Mouse (Mus musculus) layer of hippocampus, adult 9-11 months (tissue): Measurements from ENCODE around the gene Usp37.
"Not testable (repeated sequence)": the region's sequence is repeated elsewhere in the genome, so short reads cannot be mapped to it uniquely, and the experiment has no call there.

Experiments used
- DNase-seq: peaks from one replicate; pipeline ENCODE4 v3.0.0; 2022

The Usp37 gene

DNA sequence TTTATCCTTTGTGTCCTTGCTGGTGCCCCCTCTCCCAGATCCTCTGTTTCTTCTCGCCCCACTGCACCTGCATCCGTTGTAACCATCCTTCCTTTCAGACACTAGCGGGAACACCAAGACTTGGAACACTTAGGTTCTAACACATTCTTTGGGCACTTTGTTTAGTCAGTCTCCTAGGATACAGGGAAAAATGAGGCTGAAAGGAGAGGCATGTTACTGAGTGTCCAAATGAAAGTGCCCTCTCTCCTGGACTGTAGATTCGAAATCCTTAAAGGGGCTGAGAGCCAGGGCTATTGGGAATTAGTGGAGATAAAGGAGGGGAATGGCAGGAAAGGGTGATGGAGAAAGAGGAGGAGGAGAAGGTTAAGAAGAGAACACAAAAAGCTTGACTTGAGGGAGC lies at the start of gene Usp37:
TSS of gene Usp37 (minus strand) at position 101 of the 400 bp plus-strand sequence.
- no peak for DNase-seq

DNA sequence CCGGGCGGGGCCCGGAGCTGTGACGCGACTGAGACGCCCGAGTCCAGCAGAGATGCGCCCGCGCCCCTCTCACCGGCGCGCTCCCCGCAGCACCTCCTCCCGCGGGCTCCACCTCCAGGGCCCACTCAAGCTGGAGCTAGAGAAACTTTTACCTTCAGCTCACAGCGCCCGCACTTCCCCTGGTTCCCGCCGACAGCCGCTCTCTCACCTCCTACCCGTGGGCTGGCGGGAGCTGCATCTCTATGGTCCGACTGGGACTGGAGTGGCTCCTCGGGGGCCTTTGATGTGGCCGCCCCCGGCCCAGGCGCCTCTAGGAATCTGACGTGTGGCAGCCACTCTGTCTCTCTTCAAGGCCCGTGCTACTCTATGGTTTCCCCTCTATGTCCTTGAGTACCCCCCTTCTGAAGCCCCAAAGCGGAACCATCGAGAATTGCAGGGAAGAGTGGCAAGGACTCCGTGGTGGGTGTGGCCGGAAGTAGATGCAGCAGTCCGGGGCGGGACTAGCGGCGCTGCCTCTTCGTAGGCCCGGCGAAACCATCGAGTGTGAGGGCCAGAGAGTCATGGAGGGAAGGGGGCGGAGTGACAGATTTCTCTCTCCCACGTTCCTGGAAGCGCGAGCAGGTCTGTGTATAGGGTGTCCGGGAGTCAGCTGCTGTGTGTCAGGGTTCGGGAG lies 43.8 kb upstream of the Usp37 start, which contains the start of the genes Zfp142 and Bcs1l:
TSS of gene Zfp142 (minus strand) at position 474 of the 673 bp plus-strand sequence.
TSS of gene Bcs1l (plus strand) at position 517 of the 673 bp plus-strand sequence.
- DNase-seq: peak; percentile 99

DNA sequence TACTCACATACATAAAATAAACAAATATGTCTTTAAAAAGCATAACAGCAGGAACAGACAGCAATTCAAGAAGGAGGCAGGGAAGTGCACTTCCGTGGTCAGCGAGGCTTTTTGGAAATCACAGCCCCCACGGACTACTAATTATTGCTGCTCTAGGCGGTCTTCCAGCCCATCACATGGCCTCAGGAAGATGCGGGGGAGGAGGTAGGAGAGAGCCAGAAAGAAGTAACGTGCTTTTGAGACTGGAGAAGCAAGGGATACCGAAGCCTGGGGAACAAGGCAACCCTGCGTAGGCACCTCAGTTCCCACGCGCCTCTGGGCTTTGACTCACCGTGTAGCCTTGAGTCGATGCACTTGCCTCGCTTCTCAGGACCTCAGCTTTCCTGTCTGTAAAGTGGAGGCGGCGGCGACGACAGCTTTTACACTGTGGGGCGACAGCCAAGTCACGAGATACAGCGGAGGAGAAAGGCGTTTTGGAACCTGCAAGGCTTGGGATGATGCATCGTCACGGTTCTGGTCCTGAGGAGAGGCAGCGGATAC lies 43.2 kb upstream of the Usp37 start:
- peak; percentile 68 for DNase-seq

DNA sequence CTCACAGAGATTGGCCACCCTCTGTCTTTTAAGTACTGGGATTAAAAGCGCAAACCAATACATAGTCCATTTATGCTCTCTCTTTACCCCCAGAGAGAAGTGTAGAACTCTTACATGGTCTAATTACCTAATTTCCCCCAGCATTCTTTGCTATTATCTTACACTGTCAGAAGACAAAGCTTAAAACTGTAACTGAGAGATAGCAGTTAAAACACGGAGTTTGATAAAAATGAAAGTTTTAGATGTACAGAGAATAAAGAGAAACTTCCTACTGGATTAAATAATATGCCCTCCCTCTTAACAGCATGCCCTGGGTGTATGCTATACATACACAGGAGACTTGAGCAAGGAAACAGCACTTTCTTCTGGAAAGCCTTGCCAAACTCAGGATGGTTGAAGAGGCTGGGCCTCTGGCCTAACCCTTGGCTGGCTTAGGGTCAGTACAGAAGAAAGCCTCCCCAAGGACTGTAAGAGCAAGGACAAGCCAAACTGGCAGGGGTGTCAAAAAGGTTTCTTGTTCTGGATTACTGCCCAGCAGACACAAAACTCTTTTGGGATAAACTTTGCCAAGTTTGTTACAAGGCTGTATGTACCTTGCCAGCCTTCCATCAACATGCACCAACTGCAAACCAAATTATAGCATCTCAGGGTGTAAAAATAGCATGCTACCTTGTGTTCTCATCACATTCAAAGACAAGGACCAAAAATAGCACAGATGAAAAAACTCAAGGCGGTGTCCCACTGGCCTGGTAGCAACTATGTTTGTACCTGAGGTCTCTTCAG lies 40.7 kb upstream of the Usp37 start:
- DNase-seq: no peak

GRCm38 (mm10) chr1:74582621-74583020 lies 38.5 kb upstream of the Usp37 start:
- DNase-seq: no peak

- no peak for DNase-seq
Measured at GRCm38 (mm10) chr1:74569739-74570719, 25.9 kb upstream of the Usp37 start.

GRCm38 (mm10) chr1:74565834-74566233 lies 21.8 kb upstream of the Usp37 start:
- no peak for DNase-seq

- DNase-seq: no peak
Measured at GRCm38 (mm10) chr1:74559061-74559460, 15.0 kb upstream of the Usp37 start.

GRCm38 (mm10) chr1:74542451-74542961 lies 1.6 kb downstream of the Usp37 start, which contains the start of gene Plcd4:
Gene Plcd4, plus strand, starts transcription at chr1:74542888.
- DNase-seq: peak; percentile 19

GRCm38 (mm10) chr1:74538650-74539049 lies 5.4 kb downstream of the Usp37 start:
- DNase-seq: peak; percentile 84

DNA sequence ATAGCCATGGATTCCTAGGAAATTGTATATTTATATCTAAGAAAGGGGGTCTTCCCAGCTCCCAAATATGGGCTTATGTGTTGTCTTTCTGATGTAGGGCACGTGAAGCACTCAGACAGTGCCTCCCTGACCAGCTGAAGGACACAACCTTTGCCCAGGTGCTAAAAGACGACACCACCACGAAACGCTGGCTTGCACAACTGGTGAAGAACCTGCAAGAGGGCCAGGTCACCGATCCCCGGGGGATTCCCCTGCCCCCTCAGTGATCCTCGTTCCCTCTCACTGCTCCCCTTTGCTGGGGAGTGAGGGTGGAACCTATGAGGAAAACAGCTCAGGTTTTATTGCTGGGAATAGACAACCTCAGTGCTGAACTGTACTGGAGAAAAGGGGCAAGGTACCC lies 15.5 kb downstream of the Usp37 start:
- DNase-seq: no peak

GRCm38 (mm10) chr1:74524746-74525145 lies 19.3 kb downstream of the Usp37 start:
- DNase-seq: no peak

DNA sequence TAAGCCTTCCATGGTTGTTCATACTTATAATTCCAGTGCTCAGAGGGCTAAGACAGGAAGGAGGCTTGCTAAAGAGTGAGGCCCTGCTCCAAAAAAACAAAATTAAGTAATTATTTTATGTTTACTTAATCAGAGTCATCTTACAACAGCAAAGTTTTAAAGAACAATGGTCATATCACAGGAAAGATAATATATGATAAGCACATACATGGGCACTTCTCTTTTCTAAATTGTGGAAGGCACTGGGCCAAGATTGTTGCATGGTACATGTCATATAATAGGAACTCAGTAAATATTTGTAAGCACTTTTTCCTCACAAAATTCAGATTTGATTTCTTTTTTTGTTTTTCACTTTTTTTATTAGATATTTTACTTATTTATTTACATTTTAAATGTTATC lies 24.2 kb downstream of the Usp37 start:
- DNase-seq: no peak

GRCm38 (mm10) chr1:74512999-74513398 lies 31.1 kb downstream of the Usp37 start:
- DNase-seq: not testable (repeated sequence)

GRCm38 (mm10) chr1:74511306-74511705 lies 32.8 kb downstream of the Usp37 start:
- DNase-seq: no peak

DNA sequence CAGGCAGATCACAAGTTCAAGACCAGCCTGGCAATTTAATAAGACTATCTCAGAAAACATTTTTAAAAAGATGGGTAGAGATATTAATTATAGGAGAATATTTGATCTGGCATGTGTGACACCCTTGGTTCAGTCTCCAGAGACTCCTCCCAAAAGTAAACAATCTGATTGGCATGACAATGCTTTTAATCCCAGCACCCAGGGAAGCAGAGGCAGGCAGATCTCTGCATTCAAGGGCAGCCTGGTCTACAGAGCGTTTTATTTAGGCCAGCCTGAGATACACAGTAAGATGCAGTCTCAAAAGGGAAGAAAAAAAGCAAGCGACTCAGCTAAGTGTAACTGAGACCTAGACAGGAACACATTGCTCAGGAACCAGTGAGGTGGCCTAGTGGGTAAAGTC lies 36.3 kb downstream of the Usp37 start:
- no peak for DNase-seq

- DNase-seq: peak; percentile 17
Measured at GRCm38 (mm10) chr1:74506471-74506881, 37.6 kb downstream of the Usp37 start.

- peak; percentile 100 for DNase-seq
Measured at GRCm38 (mm10) chr1:74505721-74506464, 38.2 kb downstream of the Usp37 start, which contains the start of gene Cnot9. Gene Cnot9, plus strand, starts transcription at chr1:74506058.

DNA sequence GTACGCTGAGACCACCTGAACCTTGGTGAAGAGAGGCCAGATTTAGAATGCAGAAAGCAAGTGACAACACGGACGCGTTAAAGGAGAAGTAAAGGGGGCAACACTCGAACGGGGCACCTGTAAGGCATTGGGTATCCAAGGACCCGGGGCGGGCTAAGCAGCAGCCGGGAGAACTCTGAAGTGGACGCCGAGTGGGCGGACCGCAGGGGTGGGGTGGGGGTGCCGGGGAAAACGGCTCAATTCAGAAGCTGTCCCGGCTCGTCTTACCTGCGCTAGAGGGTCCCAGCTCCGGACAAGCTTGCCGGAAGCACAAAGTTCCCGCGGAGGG lies 38.7 kb downstream of the Usp37 start:
- DNase-seq: no peak

DNA sequence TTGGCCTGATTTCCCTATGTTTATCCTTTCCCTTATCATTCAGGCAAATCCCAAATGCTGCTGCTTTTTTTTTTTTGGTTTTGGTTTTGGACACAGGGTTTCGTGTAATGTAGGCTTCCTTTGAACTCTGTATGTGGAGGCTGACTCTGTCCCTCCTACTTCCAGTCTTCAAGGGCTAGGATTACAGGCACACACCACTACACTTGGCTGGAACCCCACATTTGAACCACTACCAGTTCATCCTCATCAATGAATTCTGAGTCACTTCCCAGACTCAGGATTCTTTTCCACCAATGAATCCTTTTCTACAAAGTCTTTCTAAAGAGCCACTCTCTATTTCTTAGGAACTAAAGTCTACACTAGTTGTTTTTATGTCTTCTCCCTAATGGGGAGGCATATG lies 43.0 kb downstream of the Usp37 start:
- DNase-seq: no peak

DNA sequence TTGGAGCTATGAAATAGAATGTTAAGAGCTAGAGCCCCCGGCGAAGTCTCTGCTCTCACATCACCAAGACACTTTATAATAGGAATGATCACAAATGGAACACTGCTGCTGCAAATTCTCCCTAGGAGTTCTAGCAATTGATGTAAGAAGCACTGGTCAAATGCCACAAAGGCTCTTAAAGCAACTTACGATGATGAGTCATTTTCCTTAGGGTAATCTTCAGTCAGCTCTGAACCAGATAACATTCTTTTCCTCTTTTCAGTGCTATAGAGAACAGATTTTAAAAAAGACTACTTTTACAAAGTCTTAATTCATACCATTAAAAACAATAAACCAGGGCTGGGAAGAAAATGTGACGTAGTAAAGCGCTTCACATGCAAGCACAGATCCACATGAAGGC lies 58.3 kb downstream of the Usp37 start:
- no peak for DNase-seq

- peak; percentile 37 for DNase-seq
Measured at GRCm38 (mm10) chr1:74460273-74460672, 83.8 kb downstream of the Usp37 start.
